Mouse (Mus musculus): ENCODE data around the gene Hsd17b13.
"Not testable (repeated sequence)": the region's sequence is repeated elsewhere in the genome, so short reads cannot be mapped to it uniquely, and the experiment has no call there.

Hsd17b13 gene

GRCm38 (mm10) chr5:103980705-103981560, 3.7 kb upstream of the Hsd17b13 start:
- DNase-seq (ENCODE audit: low spot score in 2 of 2), result no peak

GRCm38 (mm10) chr5:103977907-103978570, 829 bp upstream of the Hsd17b13 start:
- DNase-seq (ENCODE audit: low spot score in 2 of 2), result no peak

- no peak for DNase-seq (ENCODE audit: low spot score in 2 of 2)
These were observed 1.5 kb downstream of the Hsd17b13 start for GRCm38 (mm10) chr5:103975736-103976135.

GRCm38 (mm10) chr5:103972801-103973200, 4.4 kb downstream of the Hsd17b13 start:
- DNase-seq (ENCODE audit: low spot score in 2 of 2), result no peak

GRCm38 (mm10) chr5:103972379-103972778, 4.8 kb downstream of the Hsd17b13 start:
- no peak for DNase-seq (ENCODE audit: low spot score in 2 of 2)

GRCm38 (mm10) chr5:103971051-103971450, 6.2 kb downstream of the Hsd17b13 start:
- DNase-seq (ENCODE audit: low spot score in 2 of 2), result no peak

- DNase-seq (ENCODE audit: low spot score in 2 of 2), result no peak
These were observed 14.2 kb downstream of the Hsd17b13 start for GRCm38 (mm10) chr5:103962935-103963429.

- DNase-seq (ENCODE audit: low spot score in 2 of 2), result no peak
These were observed 22.6 kb downstream of the Hsd17b13 start for GRCm38 (mm10) chr5:103954638-103955037.

GRCm38 (mm10) chr5:103953135-103954083, 23.8 kb downstream of the Hsd17b13 start:
- no peak for DNase-seq (ENCODE audit: low spot score in 2 of 2)

- not testable (repeated sequence) for DNase-seq (ENCODE audit: low spot score in 2 of 2)
These were observed 27.1 kb downstream of the Hsd17b13 start for GRCm38 (mm10) chr5:103950138-103950537.

- DNase-seq (ENCODE audit: low spot score in 2 of 2), result no peak
These were observed 34.0 kb downstream of the Hsd17b13 start for GRCm38 (mm10) chr5:103943183-103943582.

GRCm38 (mm10) chr5:103939856-103940255, 37.4 kb downstream of the Hsd17b13 start:
- no peak for DNase-seq (ENCODE audit: low spot score in 2 of 2)

GRCm38 (mm10) chr5:103939350-103939652, 37.9 kb downstream of the Hsd17b13 start:
- no peak for DNase-seq (ENCODE audit: low spot score in 2 of 2)

- DNase-seq (ENCODE audit: low spot score in 2 of 2), result no peak
These were observed 38.5 kb downstream of the Hsd17b13 start for GRCm38 (mm10) chr5:103938547-103939349.

- no peak for DNase-seq (ENCODE audit: low spot score in 2 of 2)
These were observed 40.2 kb downstream of the Hsd17b13 start for GRCm38 (mm10) chr5:103936906-103937589.

GRCm38 (mm10) chr5:103931924-103932323, 45.3 kb downstream of the Hsd17b13 start:
- DNase-seq (ENCODE audit: low spot score in 2 of 2), result not testable (repeated sequence)

GRCm38 (mm10) chr5:103930511-103930910, 46.7 kb downstream of the Hsd17b13 start:
- DNase-seq (ENCODE audit: low spot score in 2 of 2), result no peak

- DNase-seq (ENCODE audit: low spot score in 2 of 2), result no peak
These were observed 49.0 kb downstream of the Hsd17b13 start for GRCm38 (mm10) chr5:103928196-103928550.

- DNase-seq (ENCODE audit: low spot score in 2 of 2), result peak; percentile 61 to 85
These were observed 49.6 kb downstream of the Hsd17b13 start for GRCm38 (mm10) chr5:103927429-103928195.

GRCm38 (mm10) chr5:103926398-103926797, 50.8 kb downstream of the Hsd17b13 start:
- DNase-seq (ENCODE audit: low spot score in 2 of 2), result no peak
